Mouse (Mus musculus) megakaryocyte progenitor cell, adult 5-6 weeks (primary cell): ENCODE data around the gene Prickle2. TPM values are rescaled to one million over a fixed set of nuclear protein-coding genes. Genes with fewer than 3 reads are reported as not detected.

Experiments used
- ATAC-seq: replicated peaks from 2 replicates; pipeline ENCODE4 v1.8.0; 2016; ENCODE audit warnings: mild to moderate bottlenecking, moderate TSS enrichment, inconsistent platforms; ENCODE audit not compliant: poor library complexity
- total RNA-seq, 2 experiments: library from RNA; stranded (forward) in 1 of 2; stranded (reverse) in 1 of 2; fragments of 157-497, 149-512 nt in 1 of 2; fragments of 200-1000 nt in 1 of 2; gene quantifications; 2 replicates each; pipeline versions ENCODE4 v1.2.3 to v1.2.4; 2015 to 2017

The Prickle2 gene
- total RNA-seq, 2 experiments from 2014 or later = 0.04 TPM; not detected in 1

GRCm38 (mm10) chr6:92669623-92670022 lies 36.3 kb downstream of the Prickle2 start:
- ATAC-seq = no peak

GRCm38 (mm10) chr6:92667544-92667943 lies 38.4 kb downstream of the Prickle2 start:
- ATAC-seq = no peak

GRCm38 (mm10) chr6:92665530-92665989 lies 40.4 kb downstream of the Prickle2 start:
- ATAC-seq = 0 out of 2 replicates have a peak, but pooled peaks have one; percentile 50

GRCm38 (mm10) chr6:92663885-92664284 lies 42.1 kb downstream of the Prickle2 start:
- no peak for ATAC-seq

GRCm38 (mm10) chr6:92663433-92663832 lies 42.5 kb downstream of the Prickle2 start:
- no peak for ATAC-seq

GRCm38 (mm10) chr6:92649063-92649462 lies 56.9 kb downstream of the Prickle2 start:
- ATAC-seq = no peak

GRCm38 (mm10) chr6:92648571-92648970 lies 57.4 kb downstream of the Prickle2 start:
- ATAC-seq = no peak

GRCm38 (mm10) chr6:92642929-92643328 lies 63.0 kb downstream of the Prickle2 start:
- ATAC-seq = no peak

- no peak for ATAC-seq
Measured at GRCm38 (mm10) chr6:92641956-92642355, 64.0 kb downstream of the Prickle2 start.

GRCm38 (mm10) chr6:92640896-92641295 lies 65.1 kb downstream of the Prickle2 start:
- ATAC-seq = no peak

- ATAC-seq = no peak
Measured at GRCm38 (mm10) chr6:92636431-92636830, 69.5 kb downstream of the Prickle2 start.

GRCm38 (mm10) chr6:92634876-92635468 lies 71.0 kb downstream of the Prickle2 start:
- no peak for ATAC-seq

- ATAC-seq = no peak
Measured at GRCm38 (mm10) chr6:92630991-92631390, 75.0 kb downstream of the Prickle2 start.

GRCm38 (mm10) chr6:92627711-92628110 lies 78.2 kb downstream of the Prickle2 start:
- ATAC-seq = no peak

- no peak for ATAC-seq
Measured at GRCm38 (mm10) chr6:92627048-92627617, 78.8 kb downstream of the Prickle2 start.

GRCm38 (mm10) chr6:92625923-92626322 lies 80.0 kb downstream of the Prickle2 start:
- no peak for ATAC-seq

GRCm38 (mm10) chr6:92624306-92624705 lies 81.6 kb downstream of the Prickle2 start:
- no peak for ATAC-seq

GRCm38 (mm10) chr6:92617183-92617582 lies 88.8 kb downstream of the Prickle2 start:
- no peak for ATAC-seq

GRCm38 (mm10) chr6:92614771-92615170 lies 91.2 kb downstream of the Prickle2 start:
- ATAC-seq = no peak

GRCm38 (mm10) chr6:92612151-92612769 lies 93.7 kb downstream of the Prickle2 start:
- no peak for ATAC-seq

GRCm38 (mm10) chr6:92609682-92610235 lies 96.2 kb downstream of the Prickle2 start:
- no peak for ATAC-seq

- no peak for ATAC-seq
Measured at GRCm38 (mm10) chr6:92609078-92609477, 96.9 kb downstream of the Prickle2 start.
